Mouse (Mus musculus): ENCODE measurements at regions not wholly inside any gene's neighbourhood (a gene's known extent, or its start where the extent isn't known, plus 50 kb on each side); places are given as distances from the start of the nearest gene placed in this dataset.

GRCm38 (mm10) chr17:84890871-84891599, 65.5 kb upstream of the Ppm1b start:
- Histone ChIP-seq H3K36me3 (no peaks in the 10 kb centered on the region), H3K4me3 (no peak overlapping the region), H3K4me1 (replicated peaks) (peaks cover 8% of the 10 kb centered on the region), H3K27me3 (no peaks in the 10 kb centered on the region), H3K4me2 (peak overlapping the region; percentile 8), H3K9ac (no peak overlapping the region), H3K9me3 (replicated peaks) (no peaks in the 10 kb centered on the region), H3K27ac (no peak overlapping the region)
- 53% methylated on average over 12 of the region's 12 CpGs for WGBS
- no peak for ATAC-seq (replicated peaks; ENCODE audit: insufficient number of reproducible peaks, insufficient read depth, low FRiP score, low read depth)

- no peaks in the 10 kb centered on the region for H3K9me3 ChIP-seq (replicated peaks)
- no peak for ATAC-seq (replicated peaks; ENCODE audit: insufficient number of reproducible peaks, insufficient read depth, low FRiP score, low read depth)
- no peak overlapping the region for H3K27ac ChIP-seq
- no peak overlapping the region for H3K4me3 ChIP-seq
- no peak overlapping the region for H3K4me2 ChIP-seq
- H3K36me3 ChIP-seq = no peaks in the 10 kb centered on the region
- peaks cover 8% of the 10 kb centered on the region for H3K4me1 ChIP-seq (replicated peaks)
- no peaks in the 10 kb centered on the region for H3K27me3 ChIP-seq
- WGBS = 76% methylated on average over 16 of the region's 16 CpGs
- no peak overlapping the region for H3K9ac ChIP-seq
Observed at GRCm38 (mm10) chr17:84893273-84894033, 63.1 kb upstream of the Ppm1b start.

- H3K4me3 ChIP-seq = no peak overlapping the region
- no peak overlapping the region for H3K27ac ChIP-seq
- no peak overlapping the region for H3K9ac ChIP-seq
- no peaks in the 10 kb centered on the region for H3K27me3 ChIP-seq
- H3K9me3 ChIP-seq (replicated peaks) = no peaks in the 10 kb centered on the region
- no peak overlapping the region for H3K4me2 ChIP-seq
- peaks cover 6% of the 10 kb centered on the region for H3K4me1 ChIP-seq (replicated peaks)
- H3K36me3 ChIP-seq = no peaks in the 10 kb centered on the region
- 83% methylated on average over 3 of the region's 3 CpGs for WGBS
- ATAC-seq (replicated peaks; ENCODE audit: insufficient number of reproducible peaks, insufficient read depth, low FRiP score, low read depth) = no peak
Observed at GRCm38 (mm10) chr17:84895526-84895925, 61.0 kb upstream of the Ppm1b start.

GRCm38 (mm10) chr17:84896572-84896971, 60.0 kb upstream of the Ppm1b start:
- no peaks in the 10 kb centered on the region for H3K9me3 ChIP-seq (replicated peaks)
- 84% methylated on average over 5 of the region's 5 CpGs for WGBS

GRCm38 (mm10) chr17:84898407-84898806, 58.1 kb upstream of the Ppm1b start:
- H3K27ac ChIP-seq = no peak overlapping the region
- H3K9me3 ChIP-seq (replicated peaks) = no peaks in the 10 kb centered on the region
- no peaks in the 10 kb centered on the region for H3K36me3 ChIP-seq
- no peaks in the 10 kb centered on the region for H3K27me3 ChIP-seq
- H3K9ac ChIP-seq = no peak overlapping the region
- no peaks in the 10 kb centered on the region for H3K4me1 ChIP-seq (replicated peaks)
- no peak overlapping the region for H3K4me3 ChIP-seq
- WGBS = 90% methylated on average over 4 of the region's 4 CpGs
- H3K4me2 ChIP-seq = no peak overlapping the region
- ATAC-seq (replicated peaks; ENCODE audit: insufficient number of reproducible peaks, insufficient read depth, low FRiP score, low read depth) = no peak

More at GRCm38 (mm10) chr17:84896572-84896971, 60.0 kb upstream of the Ppm1b start:
- Histone ChIP-seq H3K36me3 (no peaks in the 10 kb centered on the region), H3K4me3 (no peak overlapping the region), H3K27ac (no peak overlapping the region), H3K9ac (no peak overlapping the region), H3K4me2 (no peak overlapping the region), H3K4me1 (replicated peaks) (no peaks in the 10 kb centered on the region), H3K27me3 (no peaks in the 10 kb centered on the region)
- ATAC-seq (replicated peaks; ENCODE audit: insufficient number of reproducible peaks, insufficient read depth, low FRiP score, low read depth) = no peak

GRCm38 (mm10) chr17:84903625-84904337, 52.8 kb upstream of the Ppm1b start:
- H3K36me3 ChIP-seq = no peaks in the 10 kb centered on the region
- H3K27me3 ChIP-seq = no peaks in the 10 kb centered on the region
- H3K9ac ChIP-seq = no peak overlapping the region
- WGBS = 73% methylated on average over 9 of the region's 9 CpGs
- ATAC-seq (replicated peaks; ENCODE audit: insufficient number of reproducible peaks, insufficient read depth, low FRiP score, low read depth) = no peak
- no peak overlapping the region for H3K4me2 ChIP-seq
- no peaks in the 10 kb centered on the region for H3K9me3 ChIP-seq (replicated peaks)
- H3K4me1 ChIP-seq (replicated peaks) = no peaks in the 10 kb centered on the region
- no peak overlapping the region for H3K4me3 ChIP-seq
- H3K27ac ChIP-seq = no peak overlapping the region

Data from heart, embryonic 15.5 days (tissue).